Mouse (Mus musculus): Measurements from ENCODE around the gene Lman2.

DNA sequence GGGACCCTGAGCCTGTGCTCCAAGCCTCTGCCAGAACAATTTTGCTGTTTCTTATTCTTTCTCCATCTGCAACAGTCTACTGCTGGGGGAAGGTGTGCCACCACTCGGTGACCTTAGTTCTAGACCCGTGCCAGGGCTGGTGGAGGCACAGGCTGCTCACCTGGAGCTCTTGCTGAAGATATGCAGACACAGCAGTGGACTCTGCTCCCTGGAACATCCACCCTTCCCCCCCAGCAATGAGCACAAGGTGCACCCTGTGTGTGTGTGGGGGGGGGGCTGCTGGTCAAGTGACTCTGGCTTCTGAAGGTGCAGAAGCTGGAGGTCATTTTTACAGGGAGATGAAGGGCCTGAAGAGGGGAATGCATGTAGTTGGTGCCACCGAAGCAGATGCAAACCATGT is 28.1 kb upstream of the Lman2 start:
- TF ChIP-seq ZC3H11A (IDR thresholded peaks at IDR 0.05; ENCODE audit: borderline replicate concordance, low read depth, low read length) (no peak), ZNF384 (IDR thresholded peaks at IDR 0.05; ENCODE audit: low read depth, low read length) (no peak)
